Mouse (Mus musculus): ENCODE data around the gene Cts3.
"Not testable (repeated sequence)": the region's sequence is repeated elsewhere in the genome, so short reads cannot be mapped to it uniquely, and the experiment has no call there.

The Cts3 gene

DNA sequence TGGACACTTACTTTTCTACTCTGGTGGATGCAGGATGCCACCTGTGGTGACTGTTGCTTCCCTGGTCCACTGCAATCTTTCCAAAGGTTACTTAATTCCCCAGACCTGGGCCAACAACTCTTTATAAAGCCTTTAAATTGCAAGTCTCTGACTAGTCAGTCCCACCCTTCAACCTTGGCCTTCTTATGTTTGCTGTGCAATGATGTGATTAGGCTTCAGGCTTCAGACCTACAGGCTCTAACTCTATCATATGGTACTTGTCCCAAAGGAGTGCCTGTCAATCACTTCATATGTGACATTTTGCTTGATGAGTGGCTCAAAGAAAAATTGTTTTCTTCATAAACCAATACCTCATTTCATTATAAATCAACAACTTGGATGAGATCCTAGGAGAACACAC, at the start of gene Cts3:
Gene Cts3, minus strand, starts transcription at position 101 of the 400 bp plus-strand sequence.
- no peak for DNase-seq (ENCODE audit: extremely low spot score, low read depth, low spot score)

DNA sequence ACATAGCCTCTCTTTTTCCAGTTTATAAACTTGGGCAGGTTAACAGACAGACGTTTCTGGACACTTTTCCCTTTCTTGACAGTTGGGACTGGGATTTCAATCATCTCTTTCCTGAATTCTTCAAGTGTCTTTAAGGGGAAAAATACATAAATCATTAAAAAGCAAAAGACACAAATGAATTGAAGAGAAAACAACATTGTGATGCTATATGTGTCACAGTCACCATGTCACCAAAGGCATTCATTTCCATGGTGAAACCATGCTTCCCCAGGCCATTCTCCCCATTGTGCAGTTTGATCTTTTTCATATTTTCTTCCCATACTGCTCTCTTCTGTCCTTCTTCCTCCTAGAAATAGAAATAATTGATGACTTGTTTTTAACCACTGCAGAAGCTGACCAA, 1.9 kb downstream of the Cts3 start, which contains the start of gene Gm49352:
Gene Gm49352, minus strand, starts transcription at position 101 of the 400 bp plus-strand sequence.
- DNase-seq (ENCODE audit: extremely low spot score, low read depth, low spot score), result not testable (repeated sequence)

DNA sequence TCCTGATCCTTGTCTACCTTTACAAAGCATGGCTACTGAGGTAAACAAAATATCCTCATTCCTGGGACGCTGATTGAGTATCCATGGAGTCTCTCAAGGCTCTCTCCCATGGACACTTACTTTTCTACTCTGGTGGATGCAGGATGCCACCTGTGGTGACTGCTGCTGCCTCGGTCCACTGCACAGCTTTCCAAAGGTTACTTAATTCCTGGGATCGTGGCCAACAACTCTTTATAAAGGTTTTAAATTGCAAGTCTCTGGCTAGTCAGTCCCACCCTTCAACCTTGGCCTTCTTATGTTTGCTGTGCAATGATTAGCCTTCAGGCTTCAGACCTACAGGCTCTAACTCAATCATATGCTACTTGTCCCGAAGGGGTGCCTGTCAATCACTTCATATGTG, 28.3 kb downstream of the Cts3 start, which contains the start of gene Ctsm:
Gene Ctsm, minus strand, starts transcription at position 209 of the 400 bp plus-strand sequence.
- DNase-seq (ENCODE audit: extremely low spot score, low read depth, low spot score), result no peak

Measured in hindlimb bud, embryonic 11.5 days (tissue).